Mouse (Mus musculus) forebrain, embryonic 14.5 days (tissue): Measurements from ENCODE around the gene Pitx2. TPM values are rescaled to one million over a fixed set of nuclear protein-coding genes. Genes with fewer than 3 reads are reported as not detected.

Experiments used
- ATAC-seq: fragments of 200-750 bp; cut with Nextera tagmentation; 2 replicates; pipeline ENCODE4 v1.8.0; 2017; ENCODE audit warnings: mild to moderate bottlenecking, moderate library complexity
- DNase-seq: peaks from one replicate; pipeline ENCODE4 v3.0.0-alpha.2; 2015; ENCODE audit warnings: low spot score
- H3K27ac ChIP-seq: fragments of 300-500 bp; sonication (generic); 2 replicates; pipeline ENCODE4 v1.5.1; 2014; ENCODE audit warnings: low read depth, mild to moderate bottlenecking, control low read depth, low read length, moderate library complexity
- H3K27me3 ChIP-seq: fragments of 300-500 bp; sonication (generic); replicated peaks from 2 replicates; pipeline ENCODE4 v1.6.1; 2014; ENCODE audit warnings: low read length, control low read depth, mixed read lengths; ENCODE audit not compliant: control insufficient read depth, insufficient read depth
- H3K36me3 ChIP-seq: fragments of 300-500 bp; sonication (generic); 2 replicates; pipeline ENCODE4 v1.6.1; 2014; ENCODE audit warnings: low read length, control low read depth; ENCODE audit not compliant: control insufficient read depth, insufficient read depth
- H3K4me1 ChIP-seq: fragments of 300-500 bp; sonication (generic); 2 replicates; pipeline ENCODE4 v1.6.1; 2014; ENCODE audit warnings: antibody characterized with exemption, low read length, control low read depth; ENCODE audit not compliant: control insufficient read depth, insufficient read depth
- H3K4me2 ChIP-seq: fragments of 300-500 bp; sonication (generic); 2 replicates; pipeline ENCODE4 v1.6.1; 2014; ENCODE audit warnings: mild to moderate bottlenecking, control low read depth, low read length
- H3K4me3 ChIP-seq: fragments of 300-500 bp; sonication (generic); 2 replicates; pipeline ENCODE4 v1.5.1; 2014; ENCODE audit warnings: low read depth, low read length, control low read depth
- H3K9ac ChIP-seq: fragments of 300-500 bp; sonication (generic); 2 replicates; pipeline ENCODE4 v1.6.1; 2014; ENCODE audit warnings: mild to moderate bottlenecking, low read length, control low read depth, moderate library complexity
- H3K9me3 ChIP-seq: fragments of 300-500 bp; sonication (generic); replicated peaks from 2 replicates; pipeline ENCODE4 v1.6.1; 2016; ENCODE audit warnings: low read length, control low read depth, mixed read lengths; ENCODE audit not compliant: control insufficient read depth
- WGBS: fragments of 180-500 bp; shearing (Covaris S2); extraction: QIAGEN DNeasy Blood & Tissue Kit; methylation state at CpG from one replicate; pipeline ENCODE4 v1.1.7; 2014; 5-methylcytosine and 5-hydroxymethylcytosine counted together
- polyA plus RNA-seq: library from polyadenylated mRNA; unstranded; fragments of >200 nt; fragmentation: Nextera tagmentation; extraction: Ambion mirVana; gene quantifications from 2 replicates; pipeline ENCODE4 v1.2.1, GENCODE M21; 2014

Pitx2 gene
- polyA plus RNA-seq, 1 experiment from 2014 or later, result 9.3 TPM

- ATAC-seq (no peak), DNase-seq (no peak)
- Histone ChIP-seq H3K4me1 (no peaks in the 10 kb centered on the region), H3K9ac (no peak overlapping the region), H3K27me3 (no peaks in the 10 kb centered on the region), H3K4me2 (no peak overlapping the region), H3K27ac (no peak overlapping the region), H3K4me3 (no peak overlapping the region), H3K9me3 (no peaks in the 10 kb centered on the region), H3K36me3 (no peaks in the 10 kb centered on the region)
- 77% methylated on average over 7 of the region's 7 CpGs for WGBS
These were observed 29.3 kb upstream of the Pitx2 start for GRCm38 (mm10) chr3:129170416-129170815.

DNA sequence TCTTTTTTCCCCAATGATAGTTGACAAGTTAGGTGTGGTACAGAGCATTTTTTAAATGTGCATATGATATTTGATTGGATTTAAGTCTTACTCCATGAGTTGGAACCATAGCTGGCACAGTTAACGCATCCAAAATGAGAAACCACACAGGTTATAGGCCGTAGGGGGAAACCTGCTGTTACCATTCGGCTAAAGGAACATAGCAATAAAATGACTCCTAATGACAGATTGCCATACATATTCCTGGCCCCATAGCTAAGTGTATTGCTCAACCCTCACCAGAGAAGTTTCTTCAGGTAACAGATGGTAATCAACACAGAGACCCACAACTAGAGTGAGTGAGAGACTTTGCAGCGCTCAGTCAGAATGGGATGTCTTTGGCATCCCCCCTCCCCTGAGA, 27.9 kb upstream of the Pitx2 start:
- WGBS, result 95% methylated on average over 4 of the region's 4 CpGs
- Histone ChIP-seq H3K9ac (no peak overlapping the region), H3K4me3 (no peak overlapping the region)

DNA sequence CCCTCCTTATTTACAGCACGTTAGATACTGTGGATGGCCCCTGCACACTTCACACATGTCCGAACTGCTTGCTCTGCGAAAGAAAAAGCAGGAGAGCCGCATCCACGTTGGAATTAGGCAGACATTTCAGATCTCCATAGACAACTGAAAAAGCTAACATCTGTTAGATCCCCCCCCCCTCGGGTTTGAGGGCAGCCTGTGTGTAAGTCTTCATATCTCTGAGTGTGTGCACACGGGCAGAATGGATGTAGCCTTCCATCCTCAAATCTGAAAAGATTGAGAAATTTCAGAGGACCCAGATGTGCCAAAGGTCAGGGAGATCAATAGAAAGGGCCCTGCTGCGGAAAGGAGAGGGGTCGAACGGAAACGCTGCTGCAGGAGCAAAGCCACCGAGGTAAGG, 5.2 kb upstream of the Pitx2 start:
- no peak overlapping the region for H3K4me2 ChIP-seq
- no peaks in the 10 kb centered on the region for H3K36me3 ChIP-seq
- no peak for ATAC-seq
- WGBS, result 4% methylated on average over 12 of the region's 12 CpGs
- H3K9me3 ChIP-seq, result no peaks in the 10 kb centered on the region
- H3K27me3 ChIP-seq, result peaks cover 57% of the 10 kb centered on the region
- no peak for DNase-seq
- H3K9ac ChIP-seq, result no peak overlapping the region
- H3K4me1 ChIP-seq, result peaks cover 1% of the 10 kb centered on the region
- H3K27ac ChIP-seq, result no peak overlapping the region
- no peak overlapping the region for H3K4me3 ChIP-seq

More for the DNA sequence above, 27.9 kb upstream of the Pitx2 start:
- no peak overlapping the region for H3K4me2 ChIP-seq
- no peak for ATAC-seq
- no peak for DNase-seq
- H3K9me3 ChIP-seq, result no peaks in the 10 kb centered on the region
- H3K36me3 ChIP-seq, result no peaks in the 10 kb centered on the region
- no peak overlapping the region for H3K27ac ChIP-seq
- no peaks in the 10 kb centered on the region for H3K4me1 ChIP-seq
- H3K27me3 ChIP-seq, result no peaks in the 10 kb centered on the region

DNA sequence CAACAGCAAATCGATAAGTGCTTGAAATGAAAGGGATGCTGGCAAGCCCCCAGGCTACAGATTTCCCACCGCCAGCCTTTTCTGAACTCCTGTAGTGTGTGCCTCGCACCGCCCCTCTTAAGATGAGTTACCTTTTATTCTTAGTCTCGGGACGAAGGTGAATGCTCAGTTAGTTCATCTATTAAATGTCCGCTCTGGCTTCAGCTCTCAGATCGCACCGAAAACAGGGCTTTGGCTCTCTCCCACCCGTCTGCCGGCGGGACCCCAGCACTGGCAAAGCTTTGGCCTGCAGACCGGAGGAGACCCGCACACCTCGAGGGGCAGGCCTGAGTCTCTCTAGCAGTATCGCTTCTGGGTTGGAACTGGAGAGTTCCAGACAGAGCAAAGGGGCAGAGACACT, 4.6 kb upstream of the Pitx2 start:
- ATAC-seq (no peak), DNase-seq (peak; percentile 14)
- Histone ChIP-seq H3K9me3 (no peaks in the 10 kb centered on the region), H3K4me2 (no peak overlapping the region), H3K27me3 (peaks cover 63% of the 10 kb centered on the region), H3K36me3 (no peaks in the 10 kb centered on the region), H3K9ac (no peak overlapping the region), H3K4me3 (no peak overlapping the region), H3K4me1 (peaks cover 5% of the 10 kb centered on the region), H3K27ac (no peak overlapping the region)
- WGBS, result under 1% methylated on average over 16 of the region's 16 CpGs

- H3K27me3 ChIP-seq, result peaks cover 69% of the 10 kb centered on the region
- H3K9me3 ChIP-seq, result no peaks in the 10 kb centered on the region
- DNase-seq (peak; percentile 14), ATAC-seq (no peak)
- H3K36me3 ChIP-seq, result no peaks in the 10 kb centered on the region
- H3K4me1 ChIP-seq, result peaks cover 5% of the 10 kb centered on the region
- H3K4me2 ChIP-seq, result no peak overlapping the region
- H3K4me3 ChIP-seq, result no peak overlapping the region
- no peak overlapping the region for H3K27ac ChIP-seq
- WGBS, result 1% methylated on average over 12 of the region's 12 CpGs
- H3K9ac ChIP-seq, result no peak overlapping the region
These were observed 3.7 kb upstream of the Pitx2 start for GRCm38 (mm10) chr3:129195816-129196549.

DNA sequence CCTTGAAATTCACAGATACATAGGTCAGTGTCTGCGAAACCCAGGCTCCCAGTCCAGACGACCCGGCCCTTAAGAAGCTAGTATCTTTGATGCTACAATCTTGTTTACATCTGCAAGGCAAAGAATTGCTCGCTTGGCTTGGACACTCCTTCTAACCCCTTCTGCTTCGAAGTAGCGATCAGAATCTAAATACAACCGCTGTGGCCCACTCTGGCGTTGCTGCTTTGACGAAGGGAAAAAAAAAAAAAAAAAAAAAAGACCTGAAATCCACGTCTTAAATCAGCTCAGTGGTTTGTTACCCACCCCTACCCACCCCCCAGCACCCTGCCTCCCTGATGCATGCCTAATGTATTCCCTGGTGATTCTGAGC, 3.1 kb upstream of the Pitx2 start:
- Histone ChIP-seq H3K27ac (no peak overlapping the region), H3K4me3 (no peak overlapping the region), H3K9ac (no peak overlapping the region), H3K4me1 (peaks cover 5% of the 10 kb centered on the region), H3K9me3 (no peaks in the 10 kb centered on the region), H3K36me3 (no peaks in the 10 kb centered on the region), H3K4me2 (no peak overlapping the region), H3K27me3 (peaks cover 70% of the 10 kb centered on the region)
- ATAC-seq (no peak), DNase-seq (peak; percentile 14)
- under 1% methylated on average over 10 of the region's 10 CpGs for WGBS

GRCm38 (mm10) chr3:129197035-129197434, 2.6 kb upstream of the Pitx2 start:
- WGBS, result under 1% methylated on average over 13 of the region's 13 CpGs
- H3K4me2 ChIP-seq, result no peak overlapping the region
- DNase-seq (peak; percentile 2), ATAC-seq (no peak)
- no peak overlapping the region for H3K4me3 ChIP-seq
- H3K27ac ChIP-seq, result no peak overlapping the region
- peaks cover 71% of the 10 kb centered on the region for H3K27me3 ChIP-seq
- H3K9me3 ChIP-seq, result no peaks in the 10 kb centered on the region
- no peak overlapping the region for H3K9ac ChIP-seq
- H3K36me3 ChIP-seq, result no peaks in the 10 kb centered on the region
- H3K4me1 ChIP-seq, result peaks cover 5% of the 10 kb centered on the region

GRCm38 (mm10) chr3:129197786-129198626, 1.7 kb upstream of the Pitx2 start:
- Histone ChIP-seq H3K36me3 (no peaks in the 10 kb centered on the region), H3K9me3 (no peaks in the 10 kb centered on the region), H3K4me1 (peaks cover 5% of the 10 kb centered on the region), H3K4me3 (no peak overlapping the region), H3K27me3 (peaks cover 72% of the 10 kb centered on the region), H3K27ac (no peak overlapping the region), H3K4me2 (no peak overlapping the region), H3K9ac (no peak overlapping the region)
- ATAC-seq, result no peak
- peak; percentile 4 for DNase-seq
- 2% methylated on average over 16 of the region's 16 CpGs for WGBS

- peaks cover 72% of the 10 kb centered on the region for H3K27me3 ChIP-seq
- no peaks in the 10 kb centered on the region for H3K36me3 ChIP-seq
- H3K4me2 ChIP-seq, result no peak overlapping the region
- ATAC-seq, result no peak
- H3K9me3 ChIP-seq, result no peaks in the 10 kb centered on the region
- H3K4me1 ChIP-seq, result peaks cover 5% of the 10 kb centered on the region
- no peak overlapping the region for H3K27ac ChIP-seq
- DNase-seq, result peak; percentile 4
- WGBS, result 1% methylated on average over 11 of the region's 11 CpGs
- H3K9ac ChIP-seq, result no peak overlapping the region
- H3K4me3 ChIP-seq, result no peak overlapping the region
These were observed 1.1 kb upstream of the Pitx2 start for GRCm38 (mm10) chr3:129198627-129198903.
